Mouse (Mus musculus) adrenal gland, postnatal 14 days (tissue): ENCODE results near the gene Tbc1d30. TPM values are rescaled to one million over a fixed set of nuclear protein-coding genes. Genes with fewer than 3 reads are reported as not detected.

Source experiments
- DNase-seq: peaks from one replicate; pipeline ENCODE4 v3.0.0; 2021; ENCODE audit warnings: mixed read lengths
- total RNA-seq: library from RNA; stranded (reverse); gene quantifications from 2 replicates; pipeline ENCODE4 v1.2.3, GENCODE M21; 2021

Gene Tbc1d30
- total RNA-seq, 1 experiment from 2014 or later, result 4.2 TPM

DNA sequence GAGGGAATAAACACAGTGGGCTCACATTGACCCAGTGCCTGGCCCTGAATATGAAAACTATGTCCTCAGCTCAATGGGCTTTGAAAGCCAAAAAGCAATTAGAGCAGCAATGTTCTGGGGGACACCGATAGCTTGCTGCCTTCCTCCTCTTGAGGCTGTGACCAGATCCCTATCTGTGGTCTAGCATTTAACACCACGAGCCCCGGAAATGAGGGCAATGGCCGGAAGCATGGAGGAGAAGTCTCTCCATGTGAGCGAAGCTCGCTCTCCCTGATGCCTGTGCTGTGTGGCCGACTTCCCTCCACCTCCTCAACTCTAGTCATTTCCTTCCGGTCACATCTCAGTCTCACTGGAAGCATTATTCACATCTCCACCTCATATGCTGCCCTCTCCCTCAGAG, 82.3 kb downstream of the Tbc1d30 start:
- no peak for DNase-seq

DNA sequence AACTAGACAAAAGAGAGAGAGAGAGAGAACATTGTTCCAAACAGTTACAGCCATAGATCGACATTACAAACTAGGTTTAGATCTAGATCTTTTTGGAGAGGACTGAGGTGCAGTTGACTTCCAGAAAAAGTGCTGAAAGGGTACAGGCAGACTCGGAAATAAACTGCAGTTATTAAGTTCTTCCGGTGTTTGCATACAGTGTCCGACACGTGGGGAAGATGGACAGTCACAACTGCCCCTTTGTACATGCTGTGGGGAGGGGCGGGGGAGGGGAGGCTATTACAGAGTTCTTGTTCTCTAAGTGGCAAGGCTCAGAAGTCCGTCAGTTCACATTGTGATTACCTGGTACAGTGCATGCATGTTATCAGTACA, 86.9 kb downstream of the Tbc1d30 start:
- DNase-seq, result no peak

DNA sequence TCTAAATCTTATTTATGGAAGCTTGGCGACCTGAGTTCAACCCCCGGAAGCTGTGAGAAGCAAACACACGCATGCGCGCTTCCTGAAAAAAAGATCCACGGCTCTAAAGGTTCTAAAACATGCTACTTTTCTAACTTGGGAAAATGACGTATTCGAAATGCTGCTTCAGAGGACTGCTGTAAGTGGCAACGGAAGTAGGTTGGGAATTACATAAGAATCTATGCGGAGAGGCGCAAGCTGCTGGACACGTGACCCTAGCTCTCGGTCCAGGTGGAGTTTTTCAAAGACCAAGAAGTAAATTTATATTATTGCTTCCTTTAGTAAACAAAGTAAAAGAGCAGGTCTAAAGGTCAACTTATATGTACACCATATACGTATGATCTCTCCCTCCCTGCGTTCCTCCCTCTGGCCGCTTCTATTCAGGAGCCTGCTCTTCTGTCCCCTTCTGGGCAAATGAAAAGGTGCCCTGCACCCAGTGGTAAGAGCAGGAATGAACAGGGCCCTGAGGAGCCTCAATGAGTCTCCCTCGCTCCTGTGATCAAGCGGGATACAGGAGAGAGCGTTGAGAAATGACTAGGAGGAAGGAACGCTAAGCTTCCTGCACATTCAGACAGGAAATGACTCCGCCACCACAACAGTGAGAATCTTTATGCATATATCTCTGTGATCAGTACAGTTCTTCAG, 87.4 kb downstream of the Tbc1d30 start:
- no peak for DNase-seq

DNA sequence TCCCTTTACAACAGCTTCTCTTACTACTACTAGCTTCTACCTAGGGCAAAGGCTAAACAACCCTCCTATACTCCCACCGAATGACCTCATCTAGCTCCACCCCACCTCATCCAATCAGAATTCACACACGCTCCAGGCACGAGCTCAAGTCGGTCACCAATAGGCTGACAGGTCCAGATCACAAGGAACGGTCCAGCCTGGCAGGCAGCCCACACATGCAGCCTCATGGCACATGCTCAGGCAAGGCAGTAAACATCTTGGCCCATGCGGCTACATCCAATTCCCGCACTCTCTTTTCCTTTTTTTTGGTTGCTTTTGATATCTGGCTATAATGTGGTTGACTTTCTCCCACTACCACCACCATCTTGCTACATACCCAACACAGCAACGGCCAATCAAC, 88.9 kb downstream of the Tbc1d30 start:
- DNase-seq, result no peak

DNA sequence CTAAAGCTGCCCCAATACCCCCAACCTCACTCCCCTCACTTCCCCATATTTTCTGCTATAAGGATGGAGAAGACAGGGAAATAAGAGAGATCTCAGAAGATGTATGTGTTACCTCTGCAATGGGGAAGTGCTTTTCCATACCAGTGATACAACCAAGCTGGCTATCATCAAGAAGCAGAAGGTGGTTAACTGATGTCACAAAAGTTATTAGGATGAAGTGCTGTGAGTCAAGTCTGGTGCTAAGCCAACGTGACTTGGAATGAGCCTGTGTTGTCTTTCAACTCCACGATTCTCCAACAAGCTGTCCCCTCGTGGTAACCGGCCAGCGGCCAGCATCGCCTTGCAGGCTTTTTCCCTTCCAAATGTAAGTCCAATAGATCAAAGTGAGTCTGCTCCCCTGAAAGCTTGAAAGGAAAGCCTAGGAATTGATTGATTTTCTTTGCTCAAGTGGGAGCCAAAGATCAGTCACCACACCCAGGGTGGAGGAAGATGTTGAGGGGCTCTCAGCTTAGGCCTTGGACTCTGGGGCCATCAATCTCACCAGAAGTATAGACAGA, 90.0 kb downstream of the Tbc1d30 start:
- no peak for DNase-seq

DNA sequence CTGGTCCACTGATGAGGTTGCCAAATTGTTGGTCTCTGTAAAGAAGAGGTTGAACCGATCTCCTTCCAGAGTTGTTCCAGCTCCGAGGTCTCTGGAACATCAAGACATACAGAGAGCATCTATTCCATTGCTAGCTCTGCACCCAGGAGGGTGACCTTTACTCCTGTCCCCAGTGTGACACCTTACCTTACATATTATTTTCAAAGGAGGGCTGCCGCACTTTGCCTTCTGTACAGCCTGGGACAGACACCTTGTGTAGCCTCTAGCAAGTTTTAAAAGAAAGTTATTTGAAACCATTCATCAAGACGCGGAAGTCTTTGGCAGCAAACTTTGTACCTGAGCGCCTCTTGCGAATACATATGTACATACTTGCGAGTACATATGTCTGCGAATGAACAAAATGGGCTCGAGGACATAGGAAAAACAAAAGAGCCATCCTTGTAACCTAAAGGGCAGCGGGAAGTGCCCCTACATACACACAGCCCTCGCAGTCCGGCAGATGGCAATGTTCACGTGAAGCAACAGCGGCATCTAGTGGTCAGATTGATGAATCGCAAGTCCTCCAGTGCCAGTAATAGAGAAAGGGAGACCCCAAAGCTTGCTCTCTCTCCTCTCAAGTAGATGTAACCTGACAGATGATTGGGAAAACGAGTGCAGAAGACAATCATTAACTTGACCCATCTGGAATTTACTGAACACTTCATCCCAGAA, 94.8 kb downstream of the Tbc1d30 start:
- DNase-seq, result peak; percentile 75

DNA sequence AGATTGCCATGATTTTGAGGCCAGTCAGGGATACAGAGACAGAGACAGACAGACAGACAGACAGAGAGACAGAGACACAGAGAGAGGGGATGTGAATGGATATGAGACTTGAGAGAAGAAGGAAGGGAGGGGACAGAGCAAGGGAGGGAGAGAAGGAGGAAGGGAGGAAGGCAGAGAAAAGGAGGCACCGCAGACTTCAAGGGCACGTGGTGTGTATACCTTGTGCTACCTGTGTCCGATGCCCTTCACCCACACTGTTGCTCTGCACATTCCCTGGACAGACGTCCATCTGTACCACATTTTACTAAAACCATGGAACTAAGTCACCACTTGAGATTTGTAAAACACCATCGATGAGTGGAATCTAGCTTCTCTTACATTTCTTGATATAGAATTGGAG, 95.6 kb downstream of the Tbc1d30 start:
- DNase-seq, result no peak

DNA sequence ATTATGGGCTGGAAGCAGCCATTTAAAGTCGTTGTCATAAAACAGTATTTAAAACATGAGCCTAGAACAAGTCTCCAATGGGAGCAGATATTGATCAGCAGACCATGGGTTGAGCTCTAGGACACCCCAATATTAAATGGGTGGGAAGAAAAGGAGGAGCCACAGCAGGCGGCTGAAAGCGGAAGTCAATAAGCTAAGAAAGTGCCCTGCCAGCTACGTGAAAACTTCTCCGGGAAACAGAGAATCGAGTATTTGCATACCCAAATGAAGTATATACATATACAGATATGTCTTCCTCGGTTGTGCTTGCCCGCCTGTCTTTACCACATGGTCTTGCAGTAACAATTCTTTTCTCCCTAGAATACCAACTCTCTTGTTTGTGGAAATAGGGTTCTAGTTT, 96.7 kb downstream of the Tbc1d30 start:
- DNase-seq, result no peak

DNA sequence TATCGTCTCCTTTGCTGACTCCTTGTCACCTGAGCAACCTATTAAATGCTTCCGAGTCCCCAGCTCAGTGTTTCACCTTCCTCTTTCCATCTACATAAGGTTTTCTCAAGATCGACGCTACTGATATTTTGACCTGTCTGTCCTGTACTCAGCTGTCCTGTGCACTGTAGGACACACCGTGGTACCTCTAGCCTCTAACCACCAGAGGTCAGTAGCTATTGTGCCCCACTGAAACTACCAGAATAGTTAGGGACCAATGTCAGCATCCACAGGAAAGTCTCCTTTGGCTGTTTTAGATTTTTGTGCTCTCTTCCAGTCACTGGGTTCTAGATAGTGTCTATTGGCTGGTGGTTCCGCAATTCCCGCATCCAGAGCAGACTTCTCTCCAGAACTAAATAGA, 98.3 kb downstream of the Tbc1d30 start:
- no peak for DNase-seq

DNA sequence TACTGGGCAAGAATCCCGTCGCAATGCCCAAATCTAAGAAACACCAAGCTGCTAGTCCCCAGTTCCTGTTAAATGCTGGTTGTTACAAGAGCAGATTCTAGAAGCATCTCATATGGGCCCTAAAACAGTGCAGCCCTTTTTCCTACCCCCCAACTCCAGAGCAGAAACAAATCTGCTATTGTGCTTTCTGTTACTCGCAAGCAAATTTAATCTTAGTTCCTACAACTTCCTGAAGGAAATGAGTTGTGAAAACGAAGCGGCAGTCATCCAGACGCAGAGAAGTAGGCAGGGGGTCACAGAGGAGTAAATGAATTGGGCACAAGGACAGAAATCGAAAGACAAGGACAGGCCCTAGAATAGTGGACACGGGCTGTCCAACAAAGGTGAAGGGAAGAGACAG, 99.9 kb downstream of the Tbc1d30 start:
- no peak for DNase-seq

DNA sequence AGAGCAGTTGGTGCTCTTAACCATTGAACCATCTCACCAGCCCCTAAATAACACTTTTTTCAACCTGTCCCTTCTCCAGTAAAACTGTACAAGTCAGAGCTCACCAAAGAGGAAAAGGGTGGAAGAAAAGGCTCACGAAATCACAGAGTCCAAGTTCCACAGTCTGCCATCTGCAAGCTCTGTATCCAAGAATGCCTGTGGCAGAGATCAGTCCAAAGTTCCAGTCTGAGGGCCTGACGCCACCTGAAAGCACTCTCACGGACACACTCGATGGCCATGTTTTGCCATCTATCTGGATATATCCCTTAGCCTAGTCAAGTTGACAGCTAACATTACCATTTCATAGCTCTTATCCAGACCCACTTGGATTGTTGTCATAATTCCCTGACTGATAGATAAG, 101.3 kb downstream of the Tbc1d30 start:
- no peak for DNase-seq

DNA sequence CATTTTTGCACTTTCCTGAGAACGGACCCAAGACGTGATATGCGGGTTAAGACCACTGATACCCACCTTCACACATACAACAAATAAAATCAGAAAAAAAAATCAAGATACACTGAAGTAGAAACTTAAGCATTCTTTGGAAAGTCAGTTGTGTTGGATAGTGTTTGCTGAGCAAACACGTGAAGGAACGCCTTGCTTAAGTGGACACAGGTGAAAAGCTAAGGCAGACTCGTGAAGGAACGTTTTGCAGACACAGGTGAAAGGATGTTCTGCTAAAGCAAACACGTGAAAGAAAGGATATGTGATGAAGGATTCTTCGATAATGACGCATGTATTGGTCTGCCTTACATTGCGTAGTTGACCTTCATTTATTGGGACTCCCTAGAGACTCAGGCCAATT, 103.5 kb downstream of the Tbc1d30 start:
- DNase-seq, result no peak

DNA sequence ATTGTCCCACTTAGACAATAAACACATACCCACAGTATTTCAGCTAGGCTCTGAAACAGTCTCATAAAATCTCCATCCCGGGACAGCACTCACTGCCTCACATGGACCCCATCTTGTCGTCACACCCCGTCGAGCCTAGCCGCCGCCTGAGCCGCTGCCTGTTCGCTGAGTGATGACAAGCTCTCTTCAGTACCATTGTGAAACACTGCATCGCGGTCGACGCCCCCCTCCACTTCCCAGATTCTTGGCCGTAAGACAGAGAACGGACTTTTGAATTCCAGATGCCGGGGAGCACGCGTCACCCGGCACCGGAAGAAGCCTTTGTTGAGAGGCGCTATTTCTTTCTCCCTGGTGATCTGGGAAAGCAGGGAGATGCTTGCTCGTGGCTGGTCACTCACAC, 104.1 kb downstream of the Tbc1d30 start:
- no peak for DNase-seq

DNA sequence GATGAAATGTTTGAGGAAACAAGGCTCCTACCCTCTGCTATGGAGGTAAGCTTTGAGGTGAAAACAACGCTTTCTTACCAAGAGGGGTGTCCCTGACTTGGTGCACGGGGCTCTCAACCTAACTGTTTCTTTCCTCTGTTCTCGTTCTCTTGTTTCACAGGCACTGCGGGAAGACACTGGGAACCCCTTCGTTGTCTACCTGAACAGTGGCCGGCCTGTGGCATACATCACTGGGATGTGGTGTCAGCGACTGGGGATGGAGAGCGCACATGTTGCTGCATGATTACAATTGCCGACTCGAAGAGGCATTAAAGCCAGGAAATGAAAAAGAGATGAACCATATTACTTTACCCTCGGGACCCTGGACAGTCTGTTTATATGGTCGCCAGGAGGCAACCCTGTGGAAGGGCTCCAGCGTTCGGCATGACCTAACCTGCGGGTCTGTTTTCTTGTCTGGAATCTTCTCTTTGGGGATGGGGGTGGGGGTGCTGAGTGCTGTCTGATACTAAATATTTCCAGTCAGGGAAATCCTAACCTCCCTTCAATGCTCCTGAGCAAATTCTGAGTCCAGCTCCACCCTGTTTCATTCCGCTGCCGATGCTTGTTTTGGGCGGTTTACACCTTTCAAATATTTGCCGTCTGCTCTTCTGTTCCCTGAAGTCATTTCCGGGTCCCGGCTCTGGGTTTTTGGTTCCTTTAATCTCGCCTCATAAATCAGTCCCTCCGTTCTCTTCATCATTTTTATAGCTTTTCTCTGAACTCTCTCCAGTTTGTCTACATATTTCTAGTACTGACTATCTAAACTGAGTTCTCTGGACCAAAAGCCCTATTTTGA, 107.5 kb downstream of the Tbc1d30 start:
- DNase-seq, result no peak

DNA sequence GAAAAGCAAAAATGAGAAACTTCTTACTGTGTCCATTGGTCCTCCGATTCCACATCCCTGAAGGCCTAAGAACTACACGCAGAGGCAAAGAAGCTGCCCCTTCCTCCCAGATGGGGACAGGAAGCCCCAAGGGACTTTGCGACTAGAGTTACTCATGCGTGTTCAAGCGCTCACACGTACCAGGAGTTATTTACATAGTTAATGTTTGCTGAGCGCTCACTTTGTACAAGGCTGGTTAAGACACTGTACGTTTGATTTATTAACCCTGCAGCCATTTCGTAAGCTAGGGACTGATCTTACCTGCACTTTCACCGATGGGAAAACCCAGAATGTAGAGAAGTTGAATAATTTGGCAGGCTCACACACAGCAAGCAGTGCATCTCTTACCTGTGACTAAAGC, 108.5 kb downstream of the Tbc1d30 start:
- no peak for DNase-seq

DNA sequence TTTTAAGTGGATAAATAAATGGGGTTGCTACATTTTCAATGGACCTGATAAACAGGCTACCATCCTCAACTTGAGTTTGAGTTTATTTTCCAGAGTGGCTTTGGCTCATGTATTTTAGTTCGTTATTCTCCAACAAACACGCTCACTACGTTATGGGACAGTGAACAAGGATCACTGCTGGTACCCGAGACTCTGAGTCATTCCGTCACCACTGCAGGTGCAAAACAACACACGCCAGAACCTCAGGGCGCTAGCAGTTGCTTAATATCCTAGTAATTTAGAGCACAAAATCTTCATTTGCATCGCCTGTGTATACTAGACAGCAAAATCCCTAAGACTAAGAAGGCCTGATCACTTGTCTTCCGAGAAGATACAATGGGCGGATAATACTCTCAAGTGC, 112.0 kb downstream of the Tbc1d30 start:
- DNase-seq, result no peak

DNA sequence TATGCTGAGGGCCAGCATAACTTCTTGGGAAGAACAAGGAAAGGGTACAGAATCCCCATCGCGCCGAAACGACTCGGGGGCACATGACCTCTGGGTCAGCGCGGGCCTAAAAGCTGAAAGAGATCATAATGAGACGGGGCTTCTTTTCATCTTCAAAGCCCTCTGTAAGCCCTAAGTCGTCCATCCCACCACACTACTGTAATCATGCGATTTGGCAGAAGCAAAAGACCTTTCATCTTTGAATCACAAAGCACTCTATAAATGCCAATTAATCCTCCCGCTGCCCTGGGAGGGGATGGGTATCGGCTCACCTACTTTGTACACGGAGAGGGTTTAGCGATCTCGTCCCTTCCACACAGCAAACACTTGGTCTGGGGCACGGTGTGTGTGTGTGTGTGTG, 112.5 kb downstream of the Tbc1d30 start:
- no peak for DNase-seq

DNA sequence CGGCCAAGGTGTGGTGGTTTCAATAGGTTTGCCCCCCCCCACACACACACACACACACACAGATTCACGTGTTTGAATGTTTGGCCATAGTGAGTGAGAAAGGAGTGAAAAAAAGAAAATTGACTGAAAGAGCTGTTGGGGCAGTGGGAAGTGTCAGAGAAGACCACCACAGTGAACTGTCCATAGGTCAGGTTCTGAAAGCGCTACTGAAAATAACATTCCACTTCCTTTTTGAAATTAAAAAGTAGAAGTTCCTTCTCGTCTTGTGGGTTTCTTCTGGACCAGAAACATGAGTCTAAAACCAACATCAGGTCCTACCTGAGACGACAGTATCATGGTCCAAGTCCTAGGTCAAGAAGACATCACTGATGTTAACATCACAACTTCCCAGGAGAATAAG, 113.7 kb downstream of the Tbc1d30 start:
- DNase-seq, result no peak

DNA sequence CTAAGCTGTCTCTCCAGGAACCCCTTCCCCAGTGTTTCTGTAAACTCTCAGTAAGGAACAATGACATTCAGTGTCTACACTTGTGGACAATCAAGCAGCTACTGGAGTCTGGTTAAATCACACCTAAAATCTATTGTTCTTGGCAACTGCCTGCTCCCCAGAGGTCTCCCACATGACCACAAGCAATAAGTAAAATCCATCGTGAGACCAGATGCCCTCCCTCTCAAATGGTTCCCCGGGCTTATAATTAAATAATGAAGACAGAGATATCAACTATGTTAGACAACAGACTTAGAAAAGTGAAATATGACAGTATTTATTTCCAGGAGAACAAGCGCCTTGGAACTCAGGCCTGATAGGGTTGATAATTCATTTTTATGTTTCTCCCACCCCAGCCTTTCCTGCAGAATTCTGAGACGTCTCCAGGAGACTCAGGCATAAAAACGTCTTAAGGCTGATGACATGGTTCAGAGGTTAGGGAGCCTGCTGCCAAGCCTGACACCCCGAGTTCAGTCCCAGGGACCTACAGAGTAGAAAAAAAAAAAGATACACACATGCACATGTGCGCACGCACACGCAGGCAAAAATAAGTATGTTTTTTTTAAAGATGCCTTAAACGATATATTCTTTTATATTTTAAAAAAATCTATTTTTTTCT, 115.8 kb downstream of the Tbc1d30 start:
- no peak for DNase-seq

DNA sequence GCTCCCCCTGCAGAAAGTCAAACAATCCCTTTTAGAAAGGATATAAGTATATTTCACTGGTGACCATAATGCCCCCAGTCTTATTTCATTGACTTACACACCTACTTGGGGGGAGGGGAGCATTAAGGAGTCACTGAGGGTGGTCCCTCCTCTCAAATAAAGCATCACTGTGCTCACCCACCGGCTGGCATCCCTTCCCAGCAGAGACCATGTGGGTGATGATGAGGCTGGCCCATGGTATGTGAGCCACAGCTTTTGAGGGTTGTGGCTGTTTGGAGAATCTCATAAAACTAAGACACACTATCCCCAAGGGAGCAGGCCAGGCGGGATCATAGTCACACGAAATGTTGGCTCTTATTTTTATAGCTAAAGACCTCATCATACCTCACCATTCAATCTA, 116.6 kb downstream of the Tbc1d30 start:
- no peak for DNase-seq

DNA sequence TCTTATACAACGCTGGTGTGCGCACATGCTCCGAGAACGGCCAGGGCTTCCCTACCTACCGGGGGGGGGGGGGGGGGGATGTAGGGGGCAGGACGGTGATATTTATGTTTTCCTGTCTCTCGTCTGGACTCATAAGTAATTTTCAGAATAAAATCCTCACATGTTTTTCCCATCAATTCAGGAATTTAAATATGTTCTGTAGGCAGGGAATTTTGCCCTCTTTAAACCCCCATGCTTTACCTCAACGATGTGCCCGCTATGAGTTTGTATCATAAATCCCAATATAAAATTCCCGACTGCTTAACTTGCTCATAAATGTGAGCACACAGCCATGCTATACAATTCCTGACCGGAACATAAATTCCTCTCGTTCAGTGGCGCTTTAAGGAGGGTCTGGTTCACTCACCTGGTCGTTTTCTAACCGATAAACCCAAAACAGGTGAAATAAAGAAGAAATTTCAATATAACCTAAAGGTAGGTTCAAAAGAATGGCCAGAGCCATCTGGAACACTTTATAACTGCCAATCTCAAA, 122.6 kb downstream of the Tbc1d30 start:
- DNase-seq, result no peak

DNA sequence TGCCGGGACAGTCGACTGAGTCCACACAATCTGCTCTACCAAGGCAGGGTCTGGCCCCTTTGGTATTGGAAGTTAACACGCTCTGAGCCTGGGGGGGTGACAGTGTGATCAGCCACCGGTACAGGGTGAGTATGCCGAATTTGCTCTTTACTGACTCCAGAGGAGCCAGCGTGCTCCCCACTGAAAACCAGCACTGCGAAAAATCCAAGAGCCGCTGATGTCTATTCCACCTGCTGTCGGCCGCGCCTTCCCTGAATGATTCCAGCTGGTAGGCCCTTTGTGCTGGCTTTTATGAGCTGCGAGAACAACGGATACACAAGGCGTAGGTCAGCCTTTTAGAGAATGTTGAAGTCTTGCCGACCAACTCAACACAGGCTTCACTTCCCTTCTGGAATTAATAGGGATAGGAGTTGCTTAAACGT, 123.1 kb downstream of the Tbc1d30 start:
- DNase-seq, result no peak
